Mouse (Mus musculus) layer of hippocampus, postnatal 14 days (tissue): Measurements from ENCODE around the gene Rab9. TPM values are rescaled to one million over a fixed set of nuclear protein-coding genes. Genes with fewer than 3 reads are reported as not detected.

Experiments
- DNase-seq, 2 experiments: peaks; one replicate each; pipeline ENCODE4 v3.0.0; 2021 to 2022; ENCODE audit warnings: low spot score in 2 of 2, mixed read lengths in 1 of 2
- total RNA-seq, 2 experiments: library from RNA; stranded (reverse); gene quantifications; 2 replicates each; pipeline ENCODE4 v1.2.3; 2021

Gene Rab9
- total RNA-seq, 2 experiments from 2014 or later: 33.5 to 35.2 TPM

DNA sequence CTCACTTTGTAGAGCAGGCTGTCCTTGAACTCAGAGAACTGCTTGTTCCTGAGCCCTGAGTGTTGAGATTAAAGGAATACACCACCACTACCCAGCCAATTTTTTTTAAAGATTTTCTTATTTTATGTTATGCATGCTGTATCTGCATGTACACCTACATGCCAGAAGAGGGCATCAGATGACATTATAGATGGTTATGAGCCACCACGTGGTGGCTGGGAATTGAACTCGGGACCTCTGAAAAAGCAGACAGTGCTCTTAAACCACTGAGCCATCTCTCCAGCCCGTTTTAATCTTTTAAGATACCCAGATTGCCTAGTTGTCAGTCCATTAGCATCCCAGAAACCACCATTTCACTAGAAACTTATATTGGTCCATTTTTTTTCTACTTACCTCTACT lies 25.3 kb downstream of the Rab9 start:
- DNase-seq: no peak

DNA sequence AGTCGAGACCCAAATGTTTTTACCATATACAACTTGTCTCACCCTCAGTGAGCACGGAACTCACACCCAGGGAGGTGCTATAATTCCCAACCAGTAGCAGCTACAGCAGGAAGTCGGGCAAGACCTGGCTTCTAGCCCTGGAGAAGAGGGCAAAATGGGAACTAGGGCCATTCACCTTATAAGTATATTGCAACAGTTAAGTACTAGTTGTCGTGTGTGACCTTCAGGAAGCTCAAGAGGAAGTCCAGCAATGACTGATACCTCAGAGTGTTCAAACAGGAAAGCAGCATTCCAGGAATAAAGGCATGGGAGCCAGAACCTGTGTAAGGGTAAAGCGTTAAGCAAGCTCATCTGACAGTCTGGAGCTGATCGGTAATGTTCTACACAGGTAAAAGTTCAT lies 26.1 kb downstream of the Rab9 start:
- no peak for DNase-seq

DNA sequence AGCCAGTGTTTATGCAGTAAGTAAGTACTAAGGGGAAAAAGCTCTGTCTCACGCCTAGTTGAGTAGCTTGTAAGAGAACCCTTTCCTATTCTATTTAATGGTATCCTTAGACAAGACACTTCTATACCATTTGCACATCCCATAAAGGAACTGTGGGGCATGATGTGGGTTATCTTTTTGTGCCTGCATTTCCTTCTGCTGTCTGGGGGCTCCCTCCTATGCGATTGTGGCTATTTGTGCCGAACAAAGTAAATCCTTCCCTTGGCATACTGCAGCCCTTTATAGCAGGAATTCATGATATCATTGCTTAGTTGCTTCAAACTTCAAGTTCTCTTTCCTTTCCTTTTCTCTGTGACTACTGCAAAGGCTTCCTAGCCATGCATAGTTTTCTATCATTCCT lies 35.1 kb downstream of the Rab9 start:
- DNase-seq: no peak

DNA sequence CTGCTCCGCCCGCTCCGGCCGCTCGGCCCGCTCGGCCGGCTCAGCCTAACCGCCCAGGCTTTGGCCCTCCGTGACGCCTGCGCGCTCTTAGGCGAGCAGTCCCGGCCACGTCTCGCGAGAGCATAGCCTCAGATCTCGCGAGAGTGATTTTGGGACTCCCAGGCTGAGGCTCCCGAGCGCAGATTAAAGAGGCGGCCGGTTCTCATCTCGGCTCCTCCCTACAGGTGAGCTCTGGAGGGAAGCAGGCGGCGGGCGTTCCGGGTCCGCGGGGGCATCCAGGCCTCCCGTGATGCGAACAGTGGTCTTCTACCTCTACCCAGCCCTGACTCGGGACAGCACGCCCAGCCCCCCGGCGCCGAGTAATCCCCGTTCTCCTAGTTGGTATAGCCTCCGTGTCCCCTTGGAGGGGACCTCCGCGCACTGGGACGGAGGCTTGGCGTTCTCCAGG lies 39.0 kb downstream of the Rab9 start, which contains the start of gene Ofd1:
Gene Ofd1, minus strand, starts transcription at position 89 of the 448 bp plus-strand sequence.
- DNase-seq: peak; percentile 82 to 90

DNA sequence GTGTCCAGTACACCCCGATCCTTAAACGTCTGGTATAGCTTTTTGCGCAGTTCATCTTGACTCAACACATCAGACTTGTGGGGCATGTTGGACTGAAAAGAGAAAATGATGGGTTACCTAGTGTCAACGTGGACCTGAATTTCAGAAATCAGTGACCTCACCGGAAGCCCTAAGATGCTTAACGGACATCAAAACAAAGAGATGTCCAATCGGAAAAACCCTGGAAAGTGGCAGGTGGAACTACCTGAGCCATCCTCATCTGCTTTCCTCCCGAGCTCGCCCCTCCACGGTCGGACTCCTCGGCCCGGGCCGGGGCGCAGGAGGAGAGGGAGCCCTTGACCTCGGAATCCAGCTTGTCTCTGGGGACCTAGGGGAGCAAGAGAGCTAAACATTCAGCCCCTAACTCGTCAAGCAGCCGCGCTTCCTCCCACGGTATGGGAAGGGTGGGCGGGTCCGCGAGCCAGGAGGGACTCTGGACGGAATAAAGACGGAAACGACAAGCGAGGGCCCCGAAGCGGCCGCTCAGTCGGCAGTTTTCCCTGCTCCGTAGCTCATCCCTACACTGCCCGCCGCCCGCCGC lies 39.5 kb downstream of the Rab9 start, which contains the start of gene Trappc2:
Gene Trappc2, plus strand, starts transcription at position 539 of the 580 bp plus-strand sequence.
- no peak for DNase-seq

DNA sequence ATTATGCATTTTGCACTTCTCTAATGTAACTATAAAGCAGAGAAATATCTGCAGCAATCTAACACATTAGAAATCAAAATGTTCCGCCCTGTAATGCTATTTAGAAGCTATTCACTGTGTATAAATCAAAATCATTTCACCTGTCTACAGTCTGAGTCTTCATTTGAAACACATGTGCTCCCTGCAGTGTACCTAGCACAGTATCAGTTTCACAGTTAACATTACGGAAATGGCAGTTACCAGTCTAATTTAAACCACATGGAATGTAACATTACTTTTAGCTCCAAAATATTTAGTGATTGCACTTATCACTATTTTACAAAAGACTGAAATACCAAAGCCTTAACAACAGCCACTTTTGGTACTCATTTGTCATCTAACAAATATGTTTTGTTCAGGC lies 44.9 kb downstream of the Rab9 start:
- DNase-seq: no peak

DNA sequence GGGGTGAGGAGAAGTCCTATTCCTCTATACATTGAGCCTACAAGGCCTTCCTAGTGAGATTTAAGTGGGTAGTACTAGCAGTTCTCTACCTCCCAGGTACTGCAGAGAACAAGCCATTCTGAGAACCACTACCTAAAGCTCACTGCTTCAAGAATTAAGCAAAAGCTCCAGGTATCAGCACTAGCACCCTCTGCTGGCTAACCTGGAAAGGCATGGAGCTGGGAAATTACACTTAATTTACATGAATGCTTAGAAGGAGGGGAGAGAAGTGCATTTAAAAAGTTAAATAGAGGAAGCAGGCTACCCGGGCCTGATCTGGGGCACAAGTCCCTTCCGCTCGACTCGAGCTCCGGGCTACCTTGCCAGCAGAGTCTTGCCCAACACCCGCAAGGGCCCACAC lies 63.5 kb downstream of the Rab9 start:
- DNase-seq: no peak

DNA sequence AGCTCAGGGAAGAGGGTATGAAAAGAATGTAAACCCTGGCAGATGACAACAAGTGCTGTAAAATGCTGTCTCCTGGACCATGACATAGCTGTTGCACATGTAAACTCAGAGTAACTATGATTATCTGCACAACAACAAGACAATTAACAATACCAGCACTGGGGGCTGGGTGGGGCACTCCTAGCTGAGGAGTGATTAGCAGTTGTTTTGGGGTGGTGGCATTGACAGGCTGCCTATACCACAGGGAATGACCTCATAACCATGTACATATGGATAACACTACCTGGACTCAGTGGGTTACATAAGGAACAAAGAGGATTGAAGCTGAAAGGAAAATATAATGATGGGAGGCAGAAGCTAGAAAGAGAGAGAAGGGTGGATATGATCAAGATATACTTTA lies 71.8 kb downstream of the Rab9 start:
- no peak for DNase-seq

Other genes with a start within 250 kb of the Rab9 start
- gene Gpm6b, start 241.0 kb downstream of the Rab9 start, total RNA-seq: 100 to 1,000 TPM; 867 to 894 TPM
- gene Trappc2, start 39.3 kb downstream of the Rab9 start, total RNA-seq: 10 to 100 TPM; 49.3 to 56.3 TPM
- 1 to 10 TPM; 5.3 to 5.7 TPM for gene Ofd1, start 39.2 kb downstream of the Rab9 start, total RNA-seq
- 1 to 10 TPM; 2.0 to 2.1 TPM for gene Tceanc, start 38.7 kb upstream of the Rab9 start, total RNA-seq
- 1 to 10 TPM; 4.5 to 5.1 TPM for gene Egfl6, start 105.9 kb upstream of the Rab9 start, total RNA-seq